Mouse (Mus musculus) embryonic facial prominence, embryonic 14.5 days (tissue): ENCODE results near the gene Creb1. TPM values are rescaled to one million over a fixed set of nuclear protein-coding genes. Genes with fewer than 3 reads are reported as not detected.
A peak's percentile ranks its signal among the peaks of the same experiment; 100 is the strongest.

Source experiments
- ATAC-seq: fragments of 200-750 bp; cut with Nextera tagmentation; 2 replicates; pipeline ENCODE4 v1.8.0; 2017; ENCODE audit warnings: low read depth, moderate number of reproducible peaks, moderate TSS enrichment
- DNase-seq: peaks from one replicate; pipeline ENCODE4 v3.0.0-alpha.2; 2015; ENCODE audit warnings: low spot score
- H3K27ac ChIP-seq: fragments of 300-500 bp; sonication (generic); replicated peaks from 2 replicates; pipeline ENCODE4 v1.5.1; 2014; ENCODE audit warnings: low read depth, mild to moderate bottlenecking, low read length, moderate library complexity
- H3K27me3 ChIP-seq: fragments of 300-500 bp; sonication (generic); replicated peaks from 2 replicates; pipeline ENCODE4 v1.6.1; 2014; ENCODE audit warnings: low read length; ENCODE audit not compliant: control insufficient read depth, insufficient read depth
- H3K36me3 ChIP-seq: fragments of 300-500 bp; sonication (generic); 2 replicates; pipeline ENCODE4 v1.6.1; 2014; ENCODE audit warnings: low read length, mixed read lengths; ENCODE audit not compliant: control insufficient read depth, insufficient read depth
- H3K4me1 ChIP-seq: fragments of 300-500 bp; sonication (generic); 2 replicates; pipeline ENCODE4 v1.6.1; 2014; ENCODE audit warnings: antibody characterized with exemption, low read length; ENCODE audit not compliant: control insufficient read depth, insufficient read depth
- H3K4me2 ChIP-seq: fragments of 300-500 bp; sonication (generic); 2 replicates; pipeline ENCODE4 v1.6.1; 2014; ENCODE audit warnings: low read depth, mild to moderate bottlenecking, low read length, moderate library complexity, mixed read lengths
- H3K4me3 ChIP-seq: fragments of 300-500 bp; sonication (generic); 2 replicates; pipeline ENCODE4 v1.5.1; 2014; ENCODE audit warnings: low read depth, mild to moderate bottlenecking, low read length
- H3K9ac ChIP-seq: fragments of 300-500 bp; sonication (generic); 2 replicates; pipeline ENCODE4 v1.6.1; 2014; ENCODE audit warnings: low read depth, mild to moderate bottlenecking, low read length, moderate library complexity, mixed read lengths
- H3K9me3 ChIP-seq: fragments of 300-500 bp; sonication (generic); 2 replicates; pipeline ENCODE4 v1.6.1; 2016; ENCODE audit warnings: low read length; ENCODE audit not compliant: control insufficient read depth
- WGBS: fragments of 180-500 bp; shearing (Covaris S2); extraction: QIAGEN DNeasy Blood & Tissue Kit; methylation state at CpG from one replicate; pipeline ENCODE4 v1.1.7; 2014; 5-methylcytosine and 5-hydroxymethylcytosine counted together
- polyA plus RNA-seq: library from polyadenylated mRNA; unstranded; fragments of >200 nt; fragmentation: Nextera tagmentation; extraction: Ambion mirVana; gene quantifications from 2 replicates; pipeline ENCODE4 v1.2.1, GENCODE M21; 2014

Creb1 gene
- polyA plus RNA-seq, 1 experiment from 2014 or later: 36.4 TPM

DNA sequence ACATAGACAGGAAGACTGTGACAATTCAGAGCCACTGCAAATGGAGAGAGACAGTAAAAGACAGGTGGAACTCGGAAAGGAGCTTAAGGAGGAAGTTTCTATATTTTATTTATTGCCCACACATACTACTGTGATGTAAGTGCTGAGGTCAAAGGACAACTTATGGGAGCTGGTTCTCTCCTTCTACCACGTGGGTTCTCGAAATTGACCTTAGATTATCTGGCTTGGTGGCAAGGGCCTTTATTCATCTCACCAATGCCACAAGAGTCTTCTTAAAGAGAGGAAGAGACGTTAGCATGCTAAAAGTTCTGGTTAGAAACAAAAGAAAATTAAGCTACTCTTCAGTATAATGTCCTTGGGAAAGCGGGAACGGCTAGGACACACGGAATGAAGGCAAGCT is 897 bp upstream of the Creb1 start:
- Histone ChIP-seq H3K4me1 (peaks cover 25% of the 10 kb centered on the region), H3K27ac (peak overlapping the region; percentile 100), H3K27me3 (no peaks in the 10 kb centered on the region), H3K4me3 (peak overlapping the region; percentile 82), H3K9me3 (peaks cover 4% of the 10 kb centered on the region; the same call in 1 of the 2 replicates), H3K9ac (peak overlapping the region; percentile 97), H3K36me3 (no peaks in the 10 kb centered on the region; the same call in 1 of the 2 replicates), H3K4me2 (peak overlapping the region; percentile 82)
- ATAC-seq: no peak
- 23% methylated on average over 7 of the region's 7 CpGs for WGBS
- DNase-seq: no peak

DNA sequence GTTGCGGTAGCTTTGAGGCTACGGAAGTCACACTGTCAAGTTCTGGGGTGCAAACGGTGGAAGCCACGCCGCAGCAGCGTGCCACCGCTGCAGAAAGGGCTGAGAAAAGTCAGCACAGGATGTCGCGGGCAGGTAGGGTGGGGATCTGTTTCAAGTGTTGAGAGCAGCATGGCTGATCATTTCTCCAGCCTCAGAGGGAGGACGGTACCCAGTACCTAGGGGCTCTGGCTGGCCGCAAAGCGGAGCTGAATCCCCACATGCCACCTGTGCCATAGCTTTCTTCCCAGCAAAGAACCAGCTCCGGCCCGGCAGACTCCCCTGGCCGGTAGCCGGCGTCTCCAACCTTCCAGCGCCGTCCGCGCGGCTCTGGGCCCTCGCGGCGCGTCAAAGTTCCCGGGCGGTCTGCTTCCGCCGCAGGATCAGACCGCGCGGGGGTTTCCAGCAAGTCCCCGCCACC is 350 bp upstream of the Creb1 start:
- WGBS: 0% methylated on average over 34 of the region's 34 CpGs
- DNase-seq (no peak), ATAC-seq (peak; percentile 72)
- H3K4me1 ChIP-seq: peaks cover 25% of the 10 kb centered on the region
- peaks cover 4% of the 10 kb centered on the region; the same call in 1 of the 2 replicates for H3K9me3 ChIP-seq
- peak overlapping the region; percentile 82 for H3K4me3 ChIP-seq
- peak overlapping the region; percentile 97 for H3K9ac ChIP-seq
- H3K36me3 ChIP-seq: no peaks in the 10 kb centered on the region; the same call in 1 of the 2 replicates
- no peaks in the 10 kb centered on the region for H3K27me3 ChIP-seq
- peak overlapping the region; percentile 100 for H3K27ac ChIP-seq
- peak overlapping the region; percentile 82 for H3K4me2 ChIP-seq

DNA sequence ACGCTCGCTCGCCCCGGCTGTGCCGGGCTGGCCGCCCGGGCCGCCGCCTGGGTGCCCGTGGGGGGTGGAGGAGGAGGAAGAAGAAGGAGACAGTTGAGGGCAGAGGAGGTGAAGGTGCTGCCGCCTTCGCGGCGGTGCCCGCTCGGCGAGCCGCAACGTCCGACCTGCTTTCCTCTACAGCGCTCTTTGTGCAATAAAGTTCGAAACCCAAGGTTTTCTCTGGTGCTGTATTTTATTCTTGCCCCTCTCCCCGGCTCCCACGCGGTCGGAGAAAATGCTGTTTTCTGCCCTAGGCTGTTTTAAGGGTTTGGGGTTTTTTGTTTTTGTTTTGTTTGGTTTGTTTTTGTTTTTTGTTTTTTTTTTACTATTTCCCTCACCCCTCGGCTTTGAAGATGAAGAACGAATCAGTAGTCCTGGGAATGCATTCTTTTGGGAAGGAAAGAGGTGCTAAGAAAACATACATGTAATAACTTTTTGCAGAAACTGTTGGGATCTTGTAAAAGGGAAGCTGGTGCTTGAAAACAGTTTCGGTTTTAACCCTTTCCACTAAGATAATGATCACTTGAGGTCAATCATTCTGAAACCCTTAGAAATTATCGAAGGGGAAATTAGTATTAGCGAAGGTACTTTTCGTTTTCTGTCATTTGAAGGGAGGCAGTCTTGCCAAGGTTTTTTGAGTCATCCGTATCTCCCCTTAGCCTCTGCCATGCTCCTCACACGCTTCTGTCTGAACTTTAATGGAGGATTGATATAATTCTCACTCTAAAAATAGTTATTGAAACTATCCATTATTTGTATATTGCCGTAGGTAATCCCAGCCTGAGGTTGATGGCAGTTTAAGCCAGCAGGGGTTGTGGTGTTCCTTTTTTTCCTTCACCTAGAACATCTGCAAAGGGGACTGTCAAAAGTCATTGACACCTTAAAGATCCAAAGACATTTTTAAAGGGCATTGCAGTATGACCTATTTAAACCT is 1.3 kb downstream of the Creb1 start:
- no peak for ATAC-seq
- WGBS: under 1% methylated on average over 33 of the region's 35 CpGs

DNA sequence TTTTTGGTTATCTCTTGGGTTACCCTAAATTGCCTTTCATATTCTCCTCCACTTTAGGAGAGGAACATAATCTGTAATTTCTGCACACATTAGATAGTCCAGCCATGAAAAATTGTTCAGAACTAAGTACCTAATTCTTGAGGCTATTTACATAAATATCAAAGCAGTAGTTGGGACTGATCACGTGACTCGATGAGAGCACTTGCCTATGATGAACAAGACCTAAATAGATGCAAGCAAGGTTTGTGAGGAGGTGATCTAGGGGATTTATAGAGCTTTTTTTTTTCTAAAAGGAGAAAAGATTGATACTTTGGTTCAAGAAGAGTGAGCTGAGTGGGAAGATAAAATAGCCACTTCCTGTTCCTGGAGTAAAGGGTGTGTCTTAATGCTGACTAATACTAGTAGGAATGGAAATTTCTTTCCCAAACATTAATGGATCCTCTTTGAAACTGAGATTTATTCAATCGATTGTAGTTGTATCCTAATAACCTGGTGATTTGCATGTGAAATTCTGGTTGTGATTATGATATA is 6.5 kb downstream of the Creb1 start:
- Histone ChIP-seq H3K4me1 (peaks cover 24% of the 10 kb centered on the region), H3K36me3 (no peaks in the 10 kb centered on the region), H3K4me3 (no peak overlapping the region), H3K9me3 (no peaks in the 10 kb centered on the region), H3K9ac (no peak overlapping the region), H3K4me2 (no peak overlapping the region), H3K27me3 (no peaks in the 10 kb centered on the region), H3K27ac (no peak overlapping the region)
- DNase-seq: no peak
- WGBS: 90% methylated on average over 3 of the region's 3 CpGs
- no peak for ATAC-seq

More for the DNA sequence above, 1.3 kb downstream of the Creb1 start:
- Histone ChIP-seq H3K36me3 (no peaks in the 10 kb centered on the region), H3K4me3 (peak overlapping the region; percentile 82), H3K27me3 (no peaks in the 10 kb centered on the region), H3K4me2 (peak overlapping the region; percentile 77), H3K4me1 (peaks cover 33% of the 10 kb centered on the region), H3K9ac (peak overlapping the region; percentile 97), H3K27ac (peak overlapping the region; percentile 100), H3K9me3 (0 out of 2 replicates have a peak, but pooled peaks cover under 1% of the 10 kb centered on the region)
- DNase-seq: peak; percentile 22

DNA sequence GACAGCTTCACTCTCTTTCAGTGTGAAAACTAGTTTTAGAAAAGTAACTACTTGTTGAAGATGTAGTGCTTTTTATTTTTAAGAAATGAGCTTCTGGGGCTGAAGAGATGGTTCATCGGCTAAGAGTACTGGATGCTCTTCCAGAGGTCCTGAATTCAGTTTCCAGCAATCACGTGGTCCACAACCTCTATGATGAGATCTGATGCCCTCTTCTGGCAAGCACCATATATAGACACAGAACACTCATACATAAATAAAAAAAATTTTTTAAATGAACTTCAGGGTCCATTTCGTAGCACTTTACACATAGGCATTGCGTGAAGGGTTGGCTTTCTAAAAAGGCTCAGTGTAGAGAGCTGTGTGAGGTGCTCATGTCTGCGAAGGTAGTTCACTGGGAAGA is 11.3 kb downstream of the Creb1 start:
- no peak overlapping the region for H3K4me3 ChIP-seq
- ATAC-seq (no peak), DNase-seq (no peak)
- no peaks in the 10 kb centered on the region for H3K27me3 ChIP-seq
- 80% methylated on average over 5 of the region's 5 CpGs for WGBS
- no peak overlapping the region for H3K4me2 ChIP-seq
- H3K36me3 ChIP-seq: 0 out of 2 replicates have a peak, but pooled peaks cover 5% of the 10 kb centered on the region
- H3K4me1 ChIP-seq: no peaks in the 10 kb centered on the region
- H3K9ac ChIP-seq: no peak overlapping the region
- H3K27ac ChIP-seq: no peak overlapping the region
- H3K9me3 ChIP-seq: no peaks in the 10 kb centered on the region

DNA sequence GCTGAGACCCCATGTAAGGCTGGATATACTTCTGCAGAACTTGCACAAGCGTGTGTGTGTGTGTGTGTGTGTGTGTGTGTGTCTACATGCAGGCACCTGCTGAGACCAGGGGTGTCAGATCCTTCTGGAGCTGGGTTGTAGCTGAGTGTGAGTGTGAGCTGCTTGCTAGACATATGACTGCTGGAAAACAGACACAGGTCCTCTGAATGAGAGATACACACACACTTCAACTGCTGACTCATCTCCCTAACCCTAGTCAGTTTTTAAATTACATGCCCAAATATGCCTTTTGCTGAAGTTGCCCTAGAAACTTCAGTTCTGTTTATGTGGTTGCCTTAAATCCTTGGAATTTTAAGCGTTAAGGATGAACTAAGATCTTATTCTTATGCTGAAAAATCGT is 13.6 kb downstream of the Creb1 start:
- no peaks in the 10 kb centered on the region for H3K9me3 ChIP-seq
- H3K4me1 ChIP-seq: no peaks in the 10 kb centered on the region
- ATAC-seq: no peak
- no peak overlapping the region for H3K9ac ChIP-seq
- H3K27me3 ChIP-seq: no peaks in the 10 kb centered on the region
- H3K4me3 ChIP-seq: no peak overlapping the region
- 80% methylated on average over 3 of the region's 3 CpGs for WGBS
- no peak overlapping the region for H3K27ac ChIP-seq
- DNase-seq: no peak
- H3K4me2 ChIP-seq: no peak overlapping the region
- peaks cover 13% of the 10 kb centered on the region; the same call in 1 of the 2 replicates for H3K36me3 ChIP-seq

DNA sequence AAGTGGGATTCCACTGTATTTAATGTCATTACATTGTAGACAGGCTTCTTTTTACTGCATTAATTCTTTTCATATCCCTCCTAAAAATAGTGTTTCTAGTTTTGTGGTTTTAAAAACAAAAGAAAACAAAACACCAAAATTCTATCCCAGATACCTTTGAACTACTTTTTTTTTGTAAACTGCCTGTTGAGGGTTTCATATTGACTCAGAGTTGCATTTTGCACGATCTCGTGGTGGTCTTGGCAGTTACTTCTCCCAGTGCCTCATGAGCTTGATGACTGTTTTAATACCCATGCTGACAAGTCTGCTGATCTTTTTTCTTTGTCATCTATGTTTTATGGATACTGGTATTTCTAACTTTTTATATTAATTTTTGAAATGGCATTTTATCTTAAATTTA is 16.9 kb downstream of the Creb1 start:
- H3K27ac ChIP-seq: no peak overlapping the region
- WGBS: 81% methylated on average over 2 of the region's 2 CpGs

DNA sequence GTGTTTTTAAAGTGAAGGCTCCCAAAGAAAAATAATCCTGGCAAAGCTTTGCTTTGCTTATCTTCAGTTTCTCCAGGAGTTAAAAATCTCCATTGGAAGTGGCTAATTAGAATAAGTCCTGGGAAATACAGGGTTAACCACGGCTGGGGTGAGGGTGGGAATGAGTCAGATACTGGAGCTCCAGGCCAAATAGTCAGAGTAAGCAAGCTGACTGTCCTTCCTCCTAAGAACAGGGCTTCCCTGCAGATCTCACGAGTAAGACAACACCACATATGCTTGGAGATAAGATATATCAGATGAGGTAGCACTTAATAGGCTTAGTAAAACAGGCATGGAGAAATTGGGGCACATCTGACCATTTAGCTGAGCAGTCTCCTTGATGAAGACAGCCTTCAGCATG is 19.5 kb downstream of the Creb1 start:
- Histone ChIP-seq H3K9me3 (no peaks in the 10 kb centered on the region), H3K4me1 (no peaks in the 10 kb centered on the region), H3K4me3 (no peak overlapping the region), H3K4me2 (no peak overlapping the region), H3K27me3 (no peaks in the 10 kb centered on the region), H3K27ac (no peak overlapping the region), H3K9ac (no peak overlapping the region), H3K36me3 (peaks cover 50% of the 10 kb centered on the region)
- DNase-seq: no peak
- no peak for ATAC-seq
- WGBS: 45% methylated on average over 2 of the region's 2 CpGs

More for the DNA sequence above, 16.9 kb downstream of the Creb1 start:
- Histone ChIP-seq H3K9ac (no peak overlapping the region), H3K4me3 (no peak overlapping the region), H3K4me1 (no peaks in the 10 kb centered on the region), H3K4me2 (no peak overlapping the region), H3K9me3 (no peaks in the 10 kb centered on the region), H3K36me3 (peaks cover 35% of the 10 kb centered on the region), H3K27me3 (no peaks in the 10 kb centered on the region)
- no peak for ATAC-seq
- no peak for DNase-seq
